Mouse (Mus musculus) midbrain, embryonic 11.5 days (tissue): ENCODE measurements around the gene Oxld1. TPM values are rescaled to one million over a fixed set of nuclear protein-coding genes. Genes with fewer than 3 reads are reported as not detected.
A peak's percentile ranks its signal among the peaks of the same experiment; 100 is the strongest.

Experiments used
- ATAC-seq: fragments of 200-750 bp; cut with Nextera tagmentation; 2 replicates; pipeline ENCODE4 v1.8.0; 2017; ENCODE audit warnings: moderate TSS enrichment, moderate library complexity; ENCODE audit not compliant: low FRiP score
- DNase-seq: peaks from one replicate; pipeline ENCODE4 v3.0.0; 2015; ENCODE audit warnings: low spot score; ENCODE audit errors: missing footprints
- H3K27ac ChIP-seq: fragments of 300-500 bp; sonication (generic); 2 replicates; pipeline ENCODE4 v1.5.1; 2014; ENCODE audit warnings: low read depth, low read length
- H3K27me3 ChIP-seq: fragments of 300-500 bp; sonication (generic); 2 replicates; pipeline ENCODE4 v1.6.1; 2014; ENCODE audit warnings: mild to moderate bottlenecking, low read length, moderate library complexity, mixed read lengths; ENCODE audit not compliant: control insufficient read depth, insufficient read depth
- H3K36me3 ChIP-seq: fragments of 300-500 bp; sonication (generic); 2 replicates; pipeline ENCODE4 v1.6.1; 2014; ENCODE audit warnings: mild to moderate bottlenecking, low read length, moderate library complexity, mixed read lengths; ENCODE audit not compliant: control insufficient read depth, insufficient read depth
- H3K4me1 ChIP-seq: fragments of 300-500 bp; sonication (generic); 2 replicates; pipeline ENCODE4 v1.6.1; 2014; ENCODE audit warnings: low read length; ENCODE audit not compliant: control insufficient read depth, insufficient read depth
- H3K4me2 ChIP-seq: fragments of 300-500 bp; sonication (generic); 2 replicates; pipeline ENCODE4 v1.6.1; 2014; ENCODE audit warnings: mild to moderate bottlenecking, moderate library complexity
- H3K4me3 ChIP-seq: fragments of 300-500 bp; sonication (generic); 2 replicates; pipeline ENCODE4 v1.5.1; 2014; ENCODE audit warnings: low read depth, low read length
- H3K9ac ChIP-seq: fragments of 300-500 bp; sonication (generic); 2 replicates; pipeline ENCODE4 v1.6.1; 2014; ENCODE audit warnings: low read length
- H3K9me3 ChIP-seq: fragments of 300-500 bp; sonication (generic); 2 replicates; pipeline ENCODE4 v1.6.1; 2016; ENCODE audit warnings: low read length; ENCODE audit not compliant: control insufficient read depth
- WGBS: fragments of 180-500 bp; shearing (Covaris S2); extraction: QIAGEN DNeasy Blood & Tissue Kit; methylation state at CpG from one replicate; pipeline ENCODE4 v1.1.7; 2014; 5-methylcytosine and 5-hydroxymethylcytosine counted together
- polyA plus RNA-seq: library from polyadenylated mRNA; unstranded; fragments of >200 nt; fragmentation: Nextera tagmentation; extraction: Ambion mirVana; gene quantifications from 2 replicates; pipeline ENCODE4 v1.2.1, GENCODE M21; 2014

Gene Oxld1
- polyA plus RNA-seq, result 10.4 and 11.5 TPM in 2 replicates

DNA sequence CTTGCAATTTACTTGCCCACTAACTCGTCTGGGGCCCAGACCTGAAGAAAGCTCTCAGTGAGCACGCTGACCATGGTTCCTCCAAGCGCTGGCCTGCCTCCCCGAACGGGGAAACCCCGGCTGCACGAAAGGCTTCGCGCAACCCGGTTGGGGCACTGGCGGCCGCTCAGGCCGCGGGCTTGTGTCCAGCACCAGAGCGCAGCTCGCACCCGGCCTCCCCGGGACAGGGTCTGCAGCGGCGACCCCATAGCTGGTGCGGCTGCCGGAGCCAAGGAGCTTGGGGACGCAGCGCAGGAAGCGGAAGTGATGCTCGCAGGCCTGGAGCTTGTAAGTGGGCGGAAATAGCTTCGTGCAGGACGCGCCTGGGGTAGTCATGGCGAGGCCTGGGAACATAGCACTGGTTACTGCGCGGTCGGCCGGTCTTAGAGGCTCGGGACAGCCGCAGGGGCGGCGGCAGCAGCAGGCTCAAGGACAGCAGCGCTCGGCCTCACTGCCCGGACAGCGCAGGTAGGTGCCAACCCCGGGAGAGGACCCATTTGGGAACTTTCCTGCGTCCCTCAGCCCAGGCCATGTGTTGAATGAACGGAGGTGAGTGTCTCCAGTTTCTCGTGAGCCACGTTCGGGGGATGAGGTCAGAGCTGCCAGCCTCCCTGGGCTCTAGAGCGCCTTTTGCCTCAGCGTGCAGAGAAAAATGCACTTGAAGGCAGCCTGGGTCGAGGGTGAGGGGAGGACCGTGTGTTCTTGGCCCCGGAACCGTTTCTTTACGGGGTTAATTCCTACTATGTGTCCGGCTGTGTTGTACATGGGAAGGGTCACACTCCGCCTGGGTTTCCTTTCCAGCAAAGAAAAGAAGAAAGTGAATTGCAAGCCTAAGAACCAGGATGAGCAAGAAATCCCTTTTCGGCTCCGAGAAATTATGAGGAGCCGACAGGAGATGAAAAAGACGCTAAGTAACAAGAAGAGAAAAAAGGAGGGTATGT is at the start of gene Oxld1, which contains the start of gene Ccdc137:
Gene Oxld1, minus strand, starts transcription at position 297 of the 980 bp plus-strand sequence.
Gene Ccdc137, plus strand, starts transcription at position 344 of the 980 bp plus-strand sequence.
- peaks cover 12% of the 10 kb centered on the region for H3K36me3 ChIP-seq
- peak within 1 kb of the TSS; percentile 89 for H3K4me2 ChIP-seq
- H3K9me3 ChIP-seq, result no peaks in the 10 kb centered on the region
- peak within 1 kb of the TSS; percentile 82 for H3K4me3 ChIP-seq
- DNase-seq, result peak; percentile 96
- peak; percentile 92 for ATAC-seq
- WGBS, result 5% methylated on average over 62 of the region's 62 CpGs
- H3K27ac ChIP-seq, result peak within 1 kb of the TSS; percentile 47; the same call in 1 of the 2 replicates
- peaks cover 5% of the 10 kb centered on the region for H3K4me1 ChIP-seq
- peak within 1 kb of the TSS; percentile 96 for H3K9ac ChIP-seq
- H3K27me3 ChIP-seq, result no peaks in the 10 kb centered on the region

DNA sequence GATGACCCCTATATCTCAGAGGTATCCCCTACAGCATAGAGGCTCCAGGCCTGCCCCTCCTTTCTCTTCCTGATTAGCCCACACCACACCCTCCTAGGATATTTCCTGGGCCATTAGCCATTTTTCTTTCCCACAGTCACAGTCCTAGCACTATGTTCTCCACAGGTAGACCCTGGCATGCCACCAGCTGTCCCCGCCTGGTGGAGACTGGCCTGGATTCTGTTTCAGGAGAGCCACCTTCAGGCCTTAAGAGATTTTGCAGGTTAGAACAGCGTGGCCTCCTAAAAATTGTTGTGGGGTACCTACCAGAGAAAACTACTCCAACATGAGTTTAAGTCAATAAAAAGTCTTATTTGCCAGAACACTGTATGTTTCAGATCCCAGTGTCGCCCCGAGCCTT is 49.0 kb upstream of the Oxld1 start:
- Histone ChIP-seq H3K9ac (no peak overlapping the region), H3K27ac (no peak overlapping the region), H3K9me3 (no peaks in the 10 kb centered on the region), H3K27me3 (no peaks in the 10 kb centered on the region), H3K4me1 (peaks cover 6% of the 10 kb centered on the region), H3K4me2 (no peak overlapping the region), H3K4me3 (no peak overlapping the region), H3K36me3 (no peaks in the 10 kb centered on the region)
- no peak for ATAC-seq
- DNase-seq, result no peak
- 66% methylated on average over 4 of the region's 4 CpGs for WGBS

DNA sequence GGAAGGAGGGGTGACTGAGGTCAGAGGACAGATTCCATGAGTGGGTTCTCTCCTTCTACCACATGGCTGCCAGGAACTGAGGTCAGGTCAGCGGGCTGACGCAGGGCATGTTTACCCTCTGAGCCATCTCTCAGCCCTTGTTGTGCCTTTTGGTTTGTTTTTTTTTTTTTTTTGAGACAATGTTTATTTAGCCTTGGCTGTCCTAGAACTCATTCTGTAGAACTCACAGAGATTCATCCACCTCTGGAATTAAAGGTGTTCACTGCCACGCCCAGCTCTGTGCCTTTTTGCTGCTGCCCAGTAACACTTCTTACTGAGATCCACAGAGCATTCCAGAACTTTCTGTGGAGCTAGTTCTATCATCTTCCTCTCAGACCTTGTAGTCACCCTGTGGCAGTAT is 47.8 kb upstream of the Oxld1 start:
- Histone ChIP-seq H3K36me3 (no peaks in the 10 kb centered on the region), H3K9ac (no peak overlapping the region), H3K4me1 (peaks cover 5% of the 10 kb centered on the region), H3K27me3 (no peaks in the 10 kb centered on the region), H3K4me2 (no peak overlapping the region), H3K9me3 (no peaks in the 10 kb centered on the region), H3K4me3 (no peak overlapping the region), H3K27ac (no peak overlapping the region)
- WGBS, result 85% methylated on average over 3 of the region's 3 CpGs
- DNase-seq (no peak), ATAC-seq (no peak)

DNA sequence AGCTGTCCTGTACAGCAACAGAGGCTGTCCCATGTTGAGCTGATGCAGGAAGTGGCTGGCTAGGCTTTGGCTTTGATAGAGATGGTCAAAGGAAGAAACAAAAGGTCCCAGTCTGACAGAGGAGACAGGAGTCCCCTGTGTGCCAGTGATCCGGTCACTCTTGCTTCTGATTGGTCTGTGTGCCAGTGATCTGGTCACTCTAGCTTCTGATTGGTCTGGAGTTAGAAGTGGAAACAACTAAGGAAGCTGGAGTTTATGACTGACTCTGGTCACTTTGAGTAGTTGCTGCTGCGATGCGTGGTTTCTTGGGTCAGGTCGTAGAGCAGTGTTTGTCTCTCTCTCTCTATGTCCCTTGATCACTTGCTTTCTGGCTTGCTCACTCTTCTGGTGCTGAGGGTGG is 43.8 kb upstream of the Oxld1 start:
- H3K36me3 ChIP-seq, result no peaks in the 10 kb centered on the region; the same call in 1 of the 2 replicates
- H3K27me3 ChIP-seq, result no peaks in the 10 kb centered on the region
- H3K4me3 ChIP-seq, result no peak overlapping the region
- H3K4me2 ChIP-seq, result no peak overlapping the region
- H3K27ac ChIP-seq, result no peak overlapping the region
- H3K9me3 ChIP-seq, result no peaks in the 10 kb centered on the region
- H3K4me1 ChIP-seq, result no peaks in the 10 kb centered on the region
- DNase-seq (no peak), ATAC-seq (no peak)
- H3K9ac ChIP-seq, result no peak overlapping the region
- 94% methylated on average over 4 of the region's 4 CpGs for WGBS

DNA sequence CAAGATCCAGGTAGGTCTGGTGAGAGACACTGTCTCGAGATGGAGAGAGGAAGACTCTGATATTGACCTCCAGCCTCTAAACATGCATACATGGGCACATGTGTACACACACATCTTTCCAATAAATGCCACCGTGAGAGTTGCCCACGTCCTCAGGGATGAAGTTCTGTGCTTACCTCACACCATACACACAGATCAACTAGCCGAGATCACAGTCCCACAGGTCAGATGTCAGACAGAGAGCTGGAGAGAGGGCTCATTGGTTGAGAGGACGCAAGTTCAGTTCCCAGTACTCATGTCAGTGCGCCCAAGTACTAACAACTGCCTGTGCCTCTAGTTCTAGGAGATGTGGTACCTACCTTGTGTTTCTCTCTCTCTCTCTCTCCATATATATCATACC is 43.1 kb upstream of the Oxld1 start:
- no peak for ATAC-seq
- DNase-seq, result no peak

DNA sequence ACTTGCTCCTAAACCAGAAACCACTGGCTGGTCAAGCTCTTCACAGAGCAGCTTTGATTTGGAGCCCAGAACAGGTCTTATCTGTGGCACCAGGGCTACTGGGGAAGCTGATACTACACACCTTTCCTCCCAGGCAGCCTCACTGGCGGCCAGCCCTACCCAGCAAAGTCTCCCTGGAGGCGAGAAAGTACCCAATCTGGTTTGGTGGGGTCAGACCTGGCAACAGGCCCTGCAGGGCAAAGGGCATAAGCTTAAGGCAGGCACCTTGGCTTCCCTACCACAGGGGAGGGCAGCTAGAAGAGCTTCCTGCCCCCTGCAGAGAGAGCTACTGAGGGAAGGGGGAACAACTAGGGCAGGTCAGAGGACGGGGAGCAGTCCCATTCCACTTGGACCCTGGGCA is 42.5 kb upstream of the Oxld1 start:
- H3K36me3 ChIP-seq, result no peaks in the 10 kb centered on the region; the same call in 1 of the 2 replicates
- no peaks in the 10 kb centered on the region for H3K4me1 ChIP-seq
- no peak overlapping the region for H3K4me2 ChIP-seq
- no peak for DNase-seq
- no peak for ATAC-seq
- 23% methylated on average over 3 of the region's 3 CpGs for WGBS
- H3K27ac ChIP-seq, result no peak overlapping the region
- H3K4me3 ChIP-seq, result no peak overlapping the region
- no peaks in the 10 kb centered on the region for H3K9me3 ChIP-seq
- H3K27me3 ChIP-seq, result no peaks in the 10 kb centered on the region
- no peak overlapping the region for H3K9ac ChIP-seq

More for the DNA sequence above, 43.1 kb upstream of the Oxld1 start:
- no peak overlapping the region for H3K4me2 ChIP-seq
- no peak overlapping the region for H3K27ac ChIP-seq
- no peak overlapping the region for H3K9ac ChIP-seq
- no peaks in the 10 kb centered on the region for H3K27me3 ChIP-seq
- H3K36me3 ChIP-seq, result no peaks in the 10 kb centered on the region; the same call in 1 of the 2 replicates
- H3K4me3 ChIP-seq, result no peak overlapping the region
- no peaks in the 10 kb centered on the region for H3K9me3 ChIP-seq
- no peaks in the 10 kb centered on the region for H3K4me1 ChIP-seq
- WGBS, result 79% methylated on average over 6 of the region's 6 CpGs

DNA sequence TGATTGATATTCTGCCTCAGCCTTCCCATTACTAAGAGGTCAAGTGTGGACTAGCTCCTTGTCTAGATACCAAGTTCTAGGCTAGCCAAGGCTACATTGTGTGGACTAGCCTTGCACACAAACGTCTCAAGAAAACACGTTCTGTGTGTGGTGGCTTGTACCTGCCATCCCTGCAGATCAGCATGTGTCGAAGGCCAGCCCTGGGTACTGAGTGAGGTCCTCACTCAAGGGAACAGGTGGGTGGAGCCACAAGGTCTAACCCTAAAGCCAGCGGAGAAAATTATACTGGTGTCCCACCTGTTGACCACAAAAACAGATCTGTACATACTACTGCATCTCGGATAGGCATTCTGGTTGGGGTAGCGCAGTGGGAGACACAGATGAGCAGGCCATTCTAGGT is 42.0 kb upstream of the Oxld1 start:
- ATAC-seq, result no peak
- Histone ChIP-seq H3K4me3 (no peak overlapping the region), H3K9me3 (no peaks in the 10 kb centered on the region), H3K4me1 (no peaks in the 10 kb centered on the region), H3K27me3 (no peaks in the 10 kb centered on the region), H3K36me3 (no peaks in the 10 kb centered on the region; the same call in 1 of the 2 replicates), H3K27ac (no peak overlapping the region), H3K4me2 (no peak overlapping the region), H3K9ac (no peak overlapping the region)
- DNase-seq, result no peak
- 76% methylated on average over 6 of the region's 6 CpGs for WGBS

DNA sequence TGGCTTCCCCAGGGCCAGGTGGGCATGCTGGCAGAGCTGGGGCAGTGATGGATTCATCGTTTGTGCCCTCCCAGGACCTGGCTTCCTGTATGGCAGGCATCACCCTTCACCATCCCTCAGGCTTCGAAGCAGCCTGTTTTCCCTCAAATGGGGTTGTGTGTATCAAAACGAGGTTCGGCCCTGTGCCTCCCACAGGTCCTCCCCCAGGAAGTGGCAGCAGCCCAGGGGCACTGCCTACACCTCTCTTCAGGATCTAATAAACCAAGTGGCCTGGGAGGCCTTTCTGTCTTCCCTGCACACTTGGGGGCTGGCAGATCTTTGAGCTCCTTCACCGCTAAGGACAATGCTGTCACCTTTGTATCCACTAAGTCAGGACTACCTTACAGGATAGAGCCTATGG is 41.0 kb upstream of the Oxld1 start:
- ATAC-seq, result no peak
- Histone ChIP-seq H3K4me1 (no peaks in the 10 kb centered on the region), H3K27me3 (no peaks in the 10 kb centered on the region), H3K4me2 (no peak overlapping the region), H3K9me3 (no peaks in the 10 kb centered on the region), H3K36me3 (peaks cover 3% of the 10 kb centered on the region; the same call in 1 of the 2 replicates), H3K4me3 (no peak overlapping the region), H3K9ac (no peak overlapping the region), H3K27ac (no peak overlapping the region)
- 96% methylated on average over 5 of the region's 5 CpGs for WGBS
- no peak for DNase-seq

DNA sequence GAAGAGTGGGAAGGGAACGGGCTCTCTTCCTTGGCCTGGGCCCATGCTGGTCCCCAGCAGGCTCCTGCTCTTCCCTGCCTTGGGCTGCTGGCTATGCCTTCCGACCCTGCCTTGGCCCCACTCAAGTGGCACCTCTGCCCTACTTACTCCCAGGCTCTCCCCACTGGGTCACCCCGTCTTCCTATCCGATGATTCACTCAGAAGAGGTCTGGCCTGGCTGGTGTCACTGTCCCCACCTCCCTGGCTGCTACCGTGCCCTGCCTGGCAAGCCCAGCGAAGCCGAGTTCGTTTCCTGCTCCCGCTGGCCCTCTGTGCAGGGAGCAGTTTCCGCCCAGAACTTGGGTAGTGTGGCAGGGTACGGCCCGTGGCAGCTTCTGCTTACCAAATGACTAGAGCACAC is 40.4 kb upstream of the Oxld1 start:
- 94% methylated on average over 12 of the region's 12 CpGs for WGBS
- Histone ChIP-seq H3K9ac (no peak overlapping the region), H3K36me3 (peaks cover 3% of the 10 kb centered on the region; the same call in 1 of the 2 replicates), H3K9me3 (no peaks in the 10 kb centered on the region), H3K27ac (no peak overlapping the region), H3K27me3 (no peaks in the 10 kb centered on the region), H3K4me2 (no peak overlapping the region), H3K4me1 (peaks cover 4% of the 10 kb centered on the region), H3K4me3 (no peak overlapping the region)
- ATAC-seq (no peak), DNase-seq (no peak)
